Mouse (Mus musculus): ENCODE data around the gene Mef2c.

Mef2c gene

DNA sequence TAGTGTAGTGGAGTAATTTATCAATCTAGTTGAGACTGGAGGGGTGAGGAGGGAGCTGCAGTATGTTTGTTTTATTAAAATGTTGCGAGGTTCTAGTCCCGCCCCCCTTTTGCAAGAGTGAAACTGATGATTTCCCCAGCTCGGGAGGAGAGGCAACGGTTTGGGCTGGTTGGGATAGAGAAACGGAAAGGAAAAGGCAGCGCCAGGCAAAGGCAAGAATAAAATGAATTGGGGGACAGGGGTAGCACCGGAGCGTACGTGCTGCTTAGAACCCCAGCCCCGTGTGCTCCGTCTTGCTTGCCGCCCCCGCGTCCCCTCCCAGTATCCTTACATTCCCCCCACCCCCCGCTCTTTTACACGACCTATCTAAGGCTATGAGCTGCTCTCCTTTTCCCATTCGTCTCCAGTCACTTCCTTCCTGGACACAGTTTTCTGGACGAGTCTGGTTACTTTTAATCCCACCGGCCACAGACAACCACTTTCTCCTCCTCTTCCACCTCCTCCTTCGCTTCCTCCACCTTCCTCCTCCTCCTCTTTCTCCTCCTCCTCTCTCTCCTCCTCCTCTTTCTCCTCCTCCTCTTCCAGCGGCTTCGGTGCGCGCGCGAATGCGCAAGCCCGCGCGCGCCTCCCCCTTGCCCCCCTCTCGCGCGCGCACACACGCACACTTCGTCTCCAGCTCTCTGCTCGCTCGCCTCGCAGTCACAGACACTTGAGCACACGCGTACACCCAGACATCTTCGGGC is 20.5 kb downstream of the Mef2c start:
- no peak for DNase-seq (ENCODE audit: extremely low read depth, low read depth)

GRCm38 (mm10) chr13:83524902-83525715 is 21.3 kb downstream of the Mef2c start:
- DNase-seq (ENCODE audit: extremely low read depth, low read depth): no peak

- no peak for DNase-seq (ENCODE audit: extremely low read depth, low read depth)
These were observed 21.8 kb downstream of the Mef2c start for GRCm38 (mm10) chr13:83525716-83526005.

GRCm38 (mm10) chr13:83526066-83526465 is 22.2 kb downstream of the Mef2c start:
- DNase-seq (ENCODE audit: extremely low read depth, low read depth): no peak

DNA sequence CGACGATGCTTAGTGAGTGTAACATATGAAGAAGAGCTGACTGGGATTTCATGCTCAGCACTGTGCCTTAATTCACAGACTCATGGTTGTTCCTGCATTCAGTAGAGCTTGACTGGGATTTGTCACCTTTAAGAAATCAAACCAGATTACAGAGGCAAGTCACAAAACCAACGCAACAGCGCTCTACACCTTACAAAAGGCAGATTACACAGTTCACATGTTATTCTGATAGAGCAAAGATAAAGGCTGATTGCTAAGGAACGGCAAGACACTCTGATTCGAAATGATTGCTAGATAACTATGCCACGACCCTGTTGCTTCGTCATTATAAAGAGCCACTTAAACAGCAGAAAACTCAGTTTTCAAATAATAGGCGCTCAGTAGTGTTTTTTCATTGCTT is 24.1 kb downstream of the Mef2c start:
- DNase-seq (ENCODE audit: extremely low read depth, low read depth): no peak

DNA sequence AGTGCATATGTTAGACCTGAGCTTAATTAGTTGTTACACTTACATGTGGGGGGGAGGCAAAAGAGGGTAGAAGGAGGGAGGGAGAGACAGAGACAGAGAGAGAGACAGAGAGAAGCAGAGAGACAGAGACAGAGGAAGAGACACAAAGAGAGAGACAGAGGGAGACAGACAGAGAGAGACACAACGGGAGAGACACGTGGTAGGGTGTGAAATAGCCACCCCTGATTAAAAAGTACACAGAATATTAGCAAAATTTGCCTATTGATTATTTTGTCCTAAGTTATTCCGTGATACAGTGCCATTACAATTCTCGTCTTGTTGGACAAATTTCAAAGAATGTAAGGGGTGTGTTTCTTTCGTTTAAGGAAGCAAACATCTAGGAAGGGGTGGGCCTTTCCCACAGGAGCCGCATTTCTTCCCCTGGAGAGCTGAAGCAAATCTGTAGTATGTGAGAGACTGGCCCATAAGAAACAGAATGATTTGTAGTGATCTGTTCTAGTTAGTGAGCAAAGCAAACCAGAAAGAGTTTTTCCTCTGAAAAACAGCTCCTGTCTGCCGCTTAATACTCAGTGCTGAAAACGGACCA is 26.0 kb downstream of the Mef2c start:
- no peak for DNase-seq (ENCODE audit: extremely low read depth, low read depth)

DNA sequence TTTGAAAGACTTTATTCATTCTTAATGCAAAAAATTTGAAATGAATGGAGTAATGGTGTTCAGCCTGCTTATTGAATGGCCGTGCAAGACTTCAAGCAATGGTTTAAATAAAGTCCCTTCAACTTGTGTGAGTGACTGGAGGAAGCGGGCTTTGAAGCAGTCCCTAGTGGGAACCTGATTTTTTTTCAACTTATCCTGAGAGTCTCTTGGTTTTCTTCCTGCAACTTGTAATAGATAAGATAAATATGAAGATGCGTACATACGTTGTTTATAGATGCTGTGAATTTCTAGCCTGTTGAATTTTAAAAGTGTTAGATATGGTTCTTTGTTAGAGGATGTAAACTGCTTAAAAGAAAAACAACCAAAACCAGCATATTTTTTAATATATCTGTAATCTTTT is 27.1 kb downstream of the Mef2c start:
- DNase-seq (ENCODE audit: extremely low read depth, low read depth): no peak

DNA sequence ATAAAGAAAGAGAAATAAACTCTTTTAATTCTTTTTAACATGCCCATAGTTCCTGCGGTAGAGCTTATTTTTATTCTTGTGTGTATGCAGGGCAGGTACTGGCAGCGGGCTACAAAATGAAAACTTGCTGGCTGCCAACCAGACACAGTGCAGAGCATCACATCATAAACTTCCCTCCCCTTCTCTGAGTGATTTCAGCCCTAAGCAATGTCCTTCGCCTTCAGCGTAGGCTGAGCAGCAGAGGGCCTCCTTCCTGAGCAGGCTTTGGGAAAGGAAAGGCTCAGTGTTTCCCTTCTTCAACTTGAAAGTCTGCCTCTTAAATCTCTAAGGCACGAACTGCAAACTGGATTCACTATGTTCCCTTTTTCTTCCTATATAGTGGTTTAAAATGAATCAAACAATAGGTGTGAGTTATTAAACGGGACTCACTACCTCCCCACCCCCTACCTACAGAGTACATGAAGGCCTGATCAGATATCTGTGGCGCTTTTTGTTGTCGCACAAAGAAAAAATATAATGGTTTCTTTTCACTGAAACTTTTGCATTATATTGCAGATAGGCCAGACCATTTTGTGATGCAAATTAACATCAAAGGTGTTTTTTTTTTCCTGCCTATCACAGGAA is 28.2 kb downstream of the Mef2c start:
- DNase-seq (ENCODE audit: extremely low read depth, low read depth): no peak

- no peak for DNase-seq (ENCODE audit: extremely low read depth, low read depth)
These were observed 32.5 kb downstream of the Mef2c start for GRCm38 (mm10) chr13:83536361-83536760.

DNA sequence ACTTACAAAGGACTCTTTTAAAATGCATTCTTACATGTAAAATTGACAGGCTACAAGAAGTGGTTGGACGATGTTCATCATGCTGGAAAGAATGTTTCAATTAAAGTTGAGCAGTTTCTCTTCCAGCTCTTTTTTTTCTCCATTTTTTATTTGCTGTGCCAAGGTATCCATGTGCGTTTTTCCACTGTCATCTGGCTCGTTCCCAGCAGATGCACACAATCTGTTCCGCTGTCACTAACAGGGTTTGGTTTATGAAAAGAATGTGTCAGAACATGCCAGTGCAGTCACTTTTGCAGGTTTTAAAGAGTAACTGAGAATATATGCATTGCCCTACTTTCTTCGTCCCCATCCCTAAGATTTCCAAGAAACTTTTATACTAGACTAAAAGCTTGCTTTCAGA is 33.3 kb downstream of the Mef2c start:
- DNase-seq (ENCODE audit: extremely low read depth, low read depth): no peak

DNA sequence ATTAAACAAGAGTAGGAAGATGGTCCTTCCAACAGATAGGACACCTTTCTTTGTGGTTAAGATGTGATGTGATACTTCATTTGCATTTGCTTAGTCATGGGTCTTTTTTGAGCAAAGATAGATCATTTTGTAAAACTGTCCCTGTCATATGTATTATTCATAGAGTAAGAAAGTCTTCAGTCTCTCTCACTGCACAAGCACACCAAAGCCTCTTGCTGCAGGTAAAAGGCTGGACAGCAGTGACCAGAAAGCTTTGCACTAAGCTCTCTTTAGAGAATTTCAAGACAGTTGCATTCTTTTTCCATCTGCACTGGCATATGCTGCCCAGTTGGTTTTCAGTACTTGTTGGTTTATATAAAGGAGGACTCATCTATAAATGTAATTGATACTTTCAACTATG is 36.1 kb downstream of the Mef2c start:
- no peak for DNase-seq (ENCODE audit: extremely low read depth, low read depth)

DNA sequence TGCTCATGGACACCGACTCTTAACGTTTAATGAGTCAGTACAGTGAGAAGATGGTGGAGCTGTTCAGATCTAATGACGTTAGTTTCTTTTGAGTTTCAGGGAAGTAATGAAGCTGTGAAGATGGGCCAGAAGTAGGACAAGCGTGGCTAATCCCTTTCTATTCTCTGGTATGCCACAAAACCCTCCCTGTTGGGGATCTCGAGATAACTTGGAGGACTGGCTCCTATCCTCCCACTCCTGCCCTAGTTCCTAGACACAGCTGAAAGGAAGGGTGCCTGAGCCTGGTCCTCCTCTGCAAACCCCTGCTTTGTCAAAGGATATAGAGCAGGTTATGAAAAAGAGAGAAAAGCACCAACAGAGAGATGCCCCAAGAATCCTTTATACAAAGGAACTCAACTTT is 38.8 kb downstream of the Mef2c start:
- no peak for DNase-seq (ENCODE audit: extremely low read depth, low read depth)

DNA sequence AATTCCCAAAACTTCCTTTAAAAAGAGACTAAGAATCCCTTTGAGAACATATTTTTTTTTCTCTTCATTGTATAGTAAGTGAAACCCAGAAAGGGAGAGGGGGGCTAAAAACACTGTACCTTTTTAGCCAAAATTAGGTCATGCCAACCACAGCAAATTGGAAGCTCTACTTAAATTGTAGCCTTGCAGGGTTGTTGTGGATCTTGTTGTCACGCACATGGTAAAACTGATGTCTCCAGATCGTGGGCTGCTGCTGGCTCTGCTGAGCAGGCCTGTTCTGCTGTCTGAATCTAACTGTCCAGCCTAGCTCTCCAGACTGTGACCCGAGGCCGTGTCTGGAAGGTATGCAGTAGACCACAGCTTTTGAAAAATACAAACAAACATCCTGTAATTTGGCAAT is 40.9 kb downstream of the Mef2c start:
- DNase-seq (ENCODE audit: extremely low read depth, low read depth): no peak

GRCm38 (mm10) chr13:83546876-83547275 is 43.0 kb downstream of the Mef2c start:
- no peak for DNase-seq (ENCODE audit: extremely low read depth, low read depth)

- no peak for DNase-seq (ENCODE audit: extremely low read depth, low read depth)
These were observed 47.4 kb downstream of the Mef2c start for GRCm38 (mm10) chr13:83551259-83551658.

DNA sequence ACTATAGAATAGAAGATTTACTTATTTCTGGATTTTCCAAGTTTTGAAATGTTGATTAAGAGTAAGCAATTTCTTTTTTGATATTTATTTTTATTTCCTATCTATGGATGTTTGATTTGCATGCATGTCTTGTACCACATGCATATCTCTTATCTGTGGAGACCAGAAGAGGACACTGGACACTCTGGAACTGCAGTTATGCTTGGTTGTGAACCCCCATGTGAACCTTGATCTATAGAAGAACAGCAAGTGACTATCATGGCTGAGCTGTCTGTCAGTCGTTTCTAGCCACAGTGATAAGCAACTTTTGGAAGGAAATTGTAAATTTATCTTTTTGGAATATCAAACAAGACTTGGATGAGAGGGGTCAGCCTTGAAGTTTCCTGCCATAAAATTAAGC is 48.2 kb downstream of the Mef2c start:
- DNase-seq (ENCODE audit: extremely low read depth, low read depth): no peak

- no peak for DNase-seq (ENCODE audit: extremely low read depth, low read depth)
These were observed 59.4 kb downstream of the Mef2c start for GRCm38 (mm10) chr13:83563261-83563660.

- DNase-seq (ENCODE audit: extremely low read depth, low read depth): no peak
These were observed 61.9 kb downstream of the Mef2c start for GRCm38 (mm10) chr13:83565732-83566131.

GRCm38 (mm10) chr13:83566180-83566579 is 62.3 kb downstream of the Mef2c start:
- no peak for DNase-seq (ENCODE audit: extremely low read depth, low read depth)

GRCm38 (mm10) chr13:83566834-83567534 is 63.1 kb downstream of the Mef2c start:
- DNase-seq (ENCODE audit: extremely low read depth, low read depth): no peak

DNA sequence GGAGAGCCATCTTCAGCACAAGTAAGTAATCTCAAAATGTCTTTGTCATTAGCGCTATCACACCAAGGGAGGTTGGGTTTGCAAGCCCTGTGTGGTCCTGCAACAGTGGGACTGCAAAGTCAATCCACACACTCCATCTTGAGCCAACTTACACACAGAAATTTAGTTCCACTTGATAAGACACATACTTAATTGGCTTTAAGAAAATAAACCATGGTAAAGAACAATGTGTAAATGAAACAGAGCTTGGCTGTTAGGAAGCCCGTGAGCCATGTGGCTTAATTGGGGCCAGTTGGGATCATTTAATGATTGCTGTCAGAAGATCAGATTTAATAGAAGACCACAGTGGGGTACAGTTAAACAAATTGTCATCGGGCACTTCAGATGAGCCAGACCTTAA is 63.8 kb downstream of the Mef2c start:
- DNase-seq (ENCODE audit: extremely low read depth, low read depth): no peak

Measured in MEL-GATA-1-ER (cell line).